1 mouse cellular context compared by ENCODE assay signal in genomic region chr7:27978683-27979528, GRCm38 (mm10).
A peak's percentile ranks its signal among the peaks of the same experiment; 100 is the strongest.
TF ChIP-seq lines count a peak whose summit lies in the region.

Gene Zfp780b (minus strand): TSS chr7:27979171.

TF ChIP-seq in CH12.LX, 34 proteins besides CTCF, POLR2A, EP300 and RAD21 (continued from another document):
- TF ChIP-seq KAT2A (IDR thresholded peaks at IDR 0.05; ENCODE audit: insufficient replicate concordance, low read length) (peak; percentile 98), NRF1 (IDR thresholded peaks at IDR 0.05; ENCODE audit: low read depth, low read length) (peak; percentile 80), MXI1 (IDR thresholded peaks at IDR 0.05; ENCODE audit: low read depth, low read length) (peak; percentile 49), ETS1 (conservative IDR thresholded peaks at IDR 0.05; ENCODE audit: low read depth, low read length) (0 out of 2 replicates have a peak, but pooled peaks have one; percentile 6), USF2 (conservative IDR thresholded peaks at IDR 0.05; ENCODE audit: low read depth, low read length) (no peak), TCF12 (IDR thresholded peaks at IDR 0.05; ENCODE audit: low read depth, low read length) (no peak; the same call in 1 of the 2 replicates), JUN (IDR thresholded peaks at IDR 0.05; ENCODE audit: insufficient read depth, low read depth, low read length) (no peak), E2F4 (IDR thresholded peaks at IDR 0.05; ENCODE audit: insufficient replicate concordance, low read depth, low read length) (0 out of 2 replicates have a peak, but pooled peaks have one; percentile 28), MEF2A (IDR thresholded peaks at IDR 0.05; ENCODE audit: borderline replicate concordance, low read depth, low read length) (peak; percentile 62; the same call in 1 of the 2 replicates), RCOR1 (conservative IDR thresholded peaks at IDR 0.05; ENCODE audit: low read depth, low read length) (no peak), CHD2 (IDR thresholded peaks at IDR 0.05; ENCODE audit: low read length) (peak; percentile 59; the same call in 1 of the 2 replicates), ZNF384 (IDR thresholded peaks at IDR 0.05; ENCODE audit: low read depth, low read length) (no peak)
